Mouse (Mus musculus) embryonic facial prominence, embryonic 10.5 days (tissue): Measurements from ENCODE around the gene Rbfox1. TPM values are rescaled to one million over a fixed set of nuclear protein-coding genes. Genes with fewer than 3 reads are reported as not detected.

Experiments
- DNase-seq: peaks from one replicate; pipeline ENCODE4 v3.0.0-alpha.2; 2017; ENCODE audit warnings: low spot score
- H3K27ac ChIP-seq: fragments of 300-500 bp; sonication (generic); replicated peaks from 2 replicates; pipeline ENCODE4 v1.5.1; 2016; ENCODE audit warnings: mild to moderate bottlenecking
- H3K27me3 ChIP-seq: fragments of 300-500 bp; sonication (generic); replicated peaks from 2 replicates; pipeline ENCODE4 v1.6.1; 2016; ENCODE audit warnings: low read depth, mild to moderate bottlenecking; ENCODE audit not compliant: poor library complexity, severe bottlenecking
- H3K36me3 ChIP-seq: fragments of 300-500 bp; sonication (generic); replicated peaks from 2 replicates; pipeline ENCODE4 v1.6.1; 2016; ENCODE audit warnings: mild to moderate bottlenecking, moderate library complexity
- H3K4me1 ChIP-seq: fragments of 300-500 bp; sonication (generic); 2 replicates; pipeline ENCODE4 v1.6.1; 2016
- H3K4me3 ChIP-seq: fragments of 300-500 bp; sonication (generic); 2 replicates; pipeline ENCODE4 v1.5.1; 2016; ENCODE audit warnings: mild to moderate bottlenecking, moderate library complexity
- H3K9me3 ChIP-seq: fragments of 300-500 bp; sonication (generic); 2 replicates; pipeline ENCODE4 v1.6.1; 2016; ENCODE audit warnings: mild to moderate bottlenecking
- WGBS: fragments of 180-500 bp; shearing (Covaris S2); methylation state at CpG from one replicate; pipeline ENCODE4 v1.1.7; 2016; 5-methylcytosine and 5-hydroxymethylcytosine counted together
- polyA plus RNA-seq: library from polyadenylated mRNA; unstranded; fragments of >200 nt; fragmentation: Nextera tagmentation; extraction: Ambion mirVana; gene quantifications from 2 replicates; pipeline ENCODE4 v1.2.1, GENCODE M21; 2016

Rbfox1 gene
- polyA plus RNA-seq, 1 experiment from 2014 or later = 2.3 TPM

- no peaks in the 10 kb centered on the region for H3K36me3 ChIP-seq
- WGBS = 50% methylated on average over 4 of the region's 4 CpGs
Measured at GRCm38 (mm10) chr16:6284317-6284716, 399.2 kb downstream of the Rbfox1 start.

GRCm38 (mm10) chr16:6287699-6288098 lies 402.5 kb downstream of the Rbfox1 start:
- Histone ChIP-seq H3K4me1 (no peaks in the 10 kb centered on the region), H3K9me3 (no peaks in the 10 kb centered on the region), H3K27ac (no peak overlapping the region), H3K27me3 (no peaks in the 10 kb centered on the region), H3K4me3 (no peak overlapping the region), H3K36me3 (no peaks in the 10 kb centered on the region)
- WGBS = 78% methylated on average over 2 of the region's 2 CpGs
- DNase-seq = no peak

More at GRCm38 (mm10) chr16:6284317-6284716, 399.2 kb downstream of the Rbfox1 start:
- H3K27ac ChIP-seq = no peak overlapping the region
- H3K4me1 ChIP-seq = no peaks in the 10 kb centered on the region
- H3K9me3 ChIP-seq = no peaks in the 10 kb centered on the region
- H3K4me3 ChIP-seq = no peak overlapping the region
- no peaks in the 10 kb centered on the region for H3K27me3 ChIP-seq
- DNase-seq = no peak

GRCm38 (mm10) chr16:6300112-6300511 lies 415.0 kb downstream of the Rbfox1 start:
- no peak for DNase-seq
- WGBS = 86% methylated on average over 5 of the region's 5 CpGs
- Histone ChIP-seq H3K27ac (no peak overlapping the region), H3K27me3 (no peaks in the 10 kb centered on the region), H3K36me3 (no peaks in the 10 kb centered on the region), H3K9me3 (no peaks in the 10 kb centered on the region), H3K4me3 (no peak overlapping the region), H3K4me1 (no peaks in the 10 kb centered on the region)

- WGBS = 75% methylated on average over 1 of the region's 1 CpGs
- Histone ChIP-seq H3K4me3 (no peak overlapping the region), H3K27ac (no peak overlapping the region), H3K9me3 (no peaks in the 10 kb centered on the region), H3K36me3 (no peaks in the 10 kb centered on the region), H3K4me1 (no peaks in the 10 kb centered on the region), H3K27me3 (no peaks in the 10 kb centered on the region)
- DNase-seq = no peak
Measured at GRCm38 (mm10) chr16:6303082-6303481, 417.9 kb downstream of the Rbfox1 start.

- no peak for DNase-seq
- H3K36me3 ChIP-seq = no peaks in the 10 kb centered on the region
- H3K27ac ChIP-seq = no peak overlapping the region
- no peaks in the 10 kb centered on the region for H3K27me3 ChIP-seq
- H3K4me1 ChIP-seq = no peaks in the 10 kb centered on the region
- no peak overlapping the region for H3K4me3 ChIP-seq
- no peaks in the 10 kb centered on the region for H3K9me3 ChIP-seq
Measured at GRCm38 (mm10) chr16:6309940-6310339, 424.8 kb downstream of the Rbfox1 start.

GRCm38 (mm10) chr16:6310744-6311678 lies 425.9 kb downstream of the Rbfox1 start:
- Histone ChIP-seq H3K4me3 (no peak overlapping the region), H3K9me3 (no peaks in the 10 kb centered on the region), H3K27ac (no peak overlapping the region), H3K27me3 (no peaks in the 10 kb centered on the region), H3K4me1 (no peaks in the 10 kb centered on the region), H3K36me3 (no peaks in the 10 kb centered on the region)
- DNase-seq = no peak
- 86% methylated on average over 18 of the region's 18 CpGs for WGBS

GRCm38 (mm10) chr16:6313689-6314088 lies 428.5 kb downstream of the Rbfox1 start:
- Histone ChIP-seq H3K4me3 (no peak overlapping the region), H3K36me3 (no peaks in the 10 kb centered on the region), H3K27ac (no peak overlapping the region), H3K4me1 (no peaks in the 10 kb centered on the region), H3K9me3 (no peaks in the 10 kb centered on the region), H3K27me3 (no peaks in the 10 kb centered on the region)
- 87% methylated on average over 6 of the region's 6 CpGs for WGBS
- no peak for DNase-seq

GRCm38 (mm10) chr16:6324832-6325231 lies 439.7 kb downstream of the Rbfox1 start:
- no peaks in the 10 kb centered on the region for H3K27me3 ChIP-seq
- H3K4me3 ChIP-seq = no peak overlapping the region
- no peaks in the 10 kb centered on the region for H3K36me3 ChIP-seq
- no peaks in the 10 kb centered on the region for H3K9me3 ChIP-seq
- WGBS = 77% methylated on average over 1 of the region's 1 CpGs
- H3K4me1 ChIP-seq = no peaks in the 10 kb centered on the region
- DNase-seq = no peak
- H3K27ac ChIP-seq = no peak overlapping the region

- WGBS = 64% methylated on average over 10 of the region's 10 CpGs
- no peaks in the 10 kb centered on the region for H3K9me3 ChIP-seq
- DNase-seq = no peak
- no peaks in the 10 kb centered on the region for H3K36me3 ChIP-seq
- no peaks in the 10 kb centered on the region for H3K27me3 ChIP-seq
- no peak overlapping the region for H3K27ac ChIP-seq
- no peak overlapping the region for H3K4me3 ChIP-seq
- H3K4me1 ChIP-seq = no peaks in the 10 kb centered on the region
Measured at GRCm38 (mm10) chr16:6331400-6331939, 446.3 kb downstream of the Rbfox1 start.

- WGBS = 70% methylated on average over 2 of the region's 2 CpGs
- DNase-seq = no peak
- H3K27me3 ChIP-seq = no peaks in the 10 kb centered on the region
- H3K36me3 ChIP-seq = no peaks in the 10 kb centered on the region
- H3K4me3 ChIP-seq = no peak overlapping the region
- no peak overlapping the region for H3K27ac ChIP-seq
- H3K9me3 ChIP-seq = no peaks in the 10 kb centered on the region
- no peaks in the 10 kb centered on the region for H3K4me1 ChIP-seq
Measured at GRCm38 (mm10) chr16:6333273-6333672, 448.1 kb downstream of the Rbfox1 start.

GRCm38 (mm10) chr16:6348103-6348502 lies 462.9 kb downstream of the Rbfox1 start:
- no peak for DNase-seq
- Histone ChIP-seq H3K4me3 (peak overlapping the region; percentile 56), H3K36me3 (no peaks in the 10 kb centered on the region), H3K27ac (no peak overlapping the region), H3K27me3 (peaks cover 48% of the 10 kb centered on the region), H3K4me1 (peaks cover 13% of the 10 kb centered on the region), H3K9me3 (no peaks in the 10 kb centered on the region)
- WGBS = 28% methylated on average over 9 of the region's 9 CpGs

GRCm38 (mm10) chr16:6348581-6349241 lies 463.6 kb downstream of the Rbfox1 start:
- no peak overlapping the region; the same call in 1 of the 2 replicates for H3K27ac ChIP-seq
- H3K27me3 ChIP-seq = peaks cover 48% of the 10 kb centered on the region
- peak overlapping the region; percentile 56 for H3K4me3 ChIP-seq
- H3K9me3 ChIP-seq = no peaks in the 10 kb centered on the region
- H3K4me1 ChIP-seq = peaks cover 13% of the 10 kb centered on the region
- WGBS = under 1% methylated on average over 41 of the region's 41 CpGs
- DNase-seq = peak; percentile 75
- H3K36me3 ChIP-seq = no peaks in the 10 kb centered on the region
